Mouse (Mus musculus): ENCODE data around the gene Iqsec2.

DNA sequence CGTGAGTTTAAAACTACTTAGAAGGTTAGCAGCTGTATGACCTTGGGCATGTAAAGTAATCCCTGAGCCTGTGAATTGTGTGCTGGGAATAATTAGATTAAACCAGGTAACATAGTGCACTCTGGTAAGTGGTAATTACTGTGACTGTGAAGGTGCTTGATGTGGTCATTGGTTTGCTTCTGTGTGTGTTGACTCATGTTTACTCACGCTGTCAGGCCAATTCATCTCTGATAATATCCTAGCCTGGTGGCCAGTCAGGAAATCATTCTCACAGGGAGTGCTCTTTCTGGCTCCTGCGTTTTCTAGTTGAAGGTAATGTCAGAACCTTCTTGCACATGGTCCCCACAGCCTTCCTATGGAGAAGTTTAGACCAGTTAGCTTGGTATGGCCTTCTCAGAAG lies 90.1 kb downstream of the Iqsec2 start:
- no peak for TF ChIP-seq POLR2A (IDR thresholded peaks at IDR 0.05; ENCODE audit: insufficient read depth, low read depth, low read length)
- TF ChIP-seq EP300 (IDR thresholded peaks at IDR 0.05; ENCODE audit: insufficient read depth, low read depth, low read length), result no peak

Data from heart, adult 2 months (tissue).